Mouse (Mus musculus) lung, postnatal 0 days (tissue): ENCODE measurements at regions not wholly inside any gene's neighbourhood (a gene's known extent, or its start where the extent isn't known, plus 50 kb on each side); places are given as distances from the start of the nearest gene placed in this dataset.

ENCODE experiments used
- CTCF ChIP-seq: IDR thresholded peaks from 2 replicates; pipeline ENCODE4 v1.5.1; 2016; ENCODE audit warnings: antibody characterized with exemption, mild to moderate bottlenecking
- EP300 ChIP-seq: IDR thresholded peaks from 2 replicates; pipeline ENCODE4 v1.6.1; 2016; ENCODE audit warnings: antibody characterized with exemption, mild to moderate bottlenecking, control low read depth

DNA sequence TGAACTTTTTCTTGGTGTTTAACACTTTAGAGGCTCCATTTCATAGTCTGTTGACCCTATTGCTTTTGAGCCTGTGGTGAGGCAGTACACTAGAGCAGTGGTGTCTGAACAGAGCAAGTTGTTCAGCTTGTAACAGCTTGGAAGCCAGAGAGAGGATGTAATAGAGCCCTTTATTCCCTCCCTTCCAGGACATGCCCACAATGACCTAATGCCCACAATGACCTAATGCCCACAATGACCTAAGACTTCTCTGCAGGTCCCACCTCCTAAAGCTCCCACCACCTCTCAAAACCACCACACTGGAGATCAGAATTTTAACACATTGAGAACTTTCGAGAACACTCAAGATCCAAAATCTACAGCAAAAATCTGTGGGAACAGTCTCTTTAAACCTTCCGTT lies 115.6 kb downstream of the S1pr1 start:
- TF ChIP-seq EP300 (no peak), CTCF (no peak)
